Mouse (Mus musculus) MEL (cell line): ENCODE results near the gene Trappc12.

Experiments
- CTCF ChIP-seq, 3 experiments: IDR thresholded peaks in 2 of 3; conservative IDR thresholded peaks in 1 of 3; 2 replicates each; pipeline ENCODE4 v1.5.1; 2011 to 2012; ENCODE audit warnings: low read length in 3 of 3, low read depth in 2 of 3, mild to moderate bottlenecking in 2 of 3, improper control_type of control experiment in 1 of 3, inconsistent platforms in 1 of 3, mixed read lengths in 1 of 3, moderate library complexity in 1 of 3; ENCODE audit not compliant: control insufficient read depth in 1 of 3, insufficient read depth in 1 of 3, poor library complexity in 1 of 3, severe bottlenecking in 1 of 3
- EP300 ChIP-seq, 2 experiments: IDR thresholded peaks; 2 replicates each; pipeline ENCODE4 v1.6.1; 2011; ENCODE audit warnings: improper control_type of control experiment in 2 of 2, low read length in 2 of 2, low read depth in 1 of 2, mild to moderate bottlenecking in 1 of 2
- GATA1 ChIP-seq: IDR thresholded peaks from 2 replicates; pipeline ENCODE4 v1.6.1; 2011; ENCODE audit warnings: low read depth, low read length, improper control_type of control experiment
- POLR2A ChIP-seq, 2 experiments: IDR thresholded peaks; 2 replicates each; pipeline ENCODE4 v1.6.1; 2011 to 2012; ENCODE audit warnings: low read length in 2 of 2, mild to moderate bottlenecking in 2 of 2, control low read depth in 1 of 2, improper control_type of control experiment in 1 of 2, low read depth in 1 of 2, moderate library complexity in 1 of 2; ENCODE audit not compliant: control insufficient read depth in 1 of 2, insufficient read depth in 1 of 2, poor library complexity in 1 of 2
- POLR2AphosphoS2 ChIP-seq: IDR thresholded peaks from 2 replicates; pipeline ENCODE4 v1.6.1; 2011; ENCODE audit warnings: low read length, improper control_type of control experiment
- TAL1 ChIP-seq: IDR thresholded peaks from 2 replicates; pipeline ENCODE4 v1.6.1; 2012; ENCODE audit warnings: mild to moderate bottlenecking, inconsistent platforms, low read length, moderate library complexity, mixed read lengths
- TCF12 ChIP-seq: IDR thresholded peaks from 2 replicates; pipeline ENCODE4 v1.6.1; 2014; ENCODE audit warnings: low read depth, mild to moderate bottlenecking, inconsistent platforms, low read length, improper control_type of control experiment, moderate library complexity

GRCm38 (mm10) chr12:28688996-28689395, 61.3 kb downstream of the Trappc12 start:
- TF ChIP-seq POLR2A (IDR thresholded peaks at IDR 0.05; ENCODE audit: control insufficient read depth in 1 of 2, insufficient read depth in 1 of 2, low read depth in 1 of 2, low read length in 2 of 2, poor library complexity in 1 of 2), result no peak
- TF ChIP-seq GATA1, result no peak
- no peak for TF ChIP-seq CTCF (IDR thresholded peaks at IDR 0.05 in 2 of 3, conservative IDR thresholded peaks at IDR 0.05 in 1 of 3; ENCODE audit: control insufficient read depth in 1 of 3, insufficient read depth in 1 of 3, low read depth in 2 of 3, low read length in 3 of 3, poor library complexity in 1 of 3, severe bottlenecking in 1 of 3)
- TF ChIP-seq TAL1, result no peak
- TF ChIP-seq TCF12, result no peak
- TF ChIP-seq POLR2AphosphoS2, result no peak
- no peak for TF ChIP-seq EP300 (IDR thresholded peaks at IDR 0.05; ENCODE audit: low read depth in 1 of 2, low read length in 2 of 2)
